Mouse (Mus musculus): ENCODE measurements around the gene F3.

The F3 gene

DNA sequence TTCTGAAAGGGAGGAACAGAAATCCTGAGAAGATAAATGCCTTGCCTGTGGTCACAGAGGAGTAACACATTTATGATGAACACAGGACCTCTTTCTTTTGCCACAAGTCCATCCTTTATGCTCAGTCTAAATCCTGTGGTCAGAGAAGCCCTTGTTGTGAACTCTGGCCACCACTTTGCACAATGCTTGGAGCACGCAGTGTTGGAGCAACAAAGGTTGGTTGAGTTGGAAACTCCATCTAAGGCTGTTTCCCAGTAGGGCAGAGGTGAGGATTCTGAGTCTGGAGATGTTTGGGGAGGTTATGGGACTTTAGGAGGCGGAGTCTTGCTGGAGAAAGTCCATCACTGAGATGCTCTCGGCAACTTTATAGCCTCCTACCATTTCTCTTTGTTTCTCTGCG, 16.2 kb upstream of the F3 start:
- no peak for DNase-seq (ENCODE audit: low spot score in 2 of 2)

DNA sequence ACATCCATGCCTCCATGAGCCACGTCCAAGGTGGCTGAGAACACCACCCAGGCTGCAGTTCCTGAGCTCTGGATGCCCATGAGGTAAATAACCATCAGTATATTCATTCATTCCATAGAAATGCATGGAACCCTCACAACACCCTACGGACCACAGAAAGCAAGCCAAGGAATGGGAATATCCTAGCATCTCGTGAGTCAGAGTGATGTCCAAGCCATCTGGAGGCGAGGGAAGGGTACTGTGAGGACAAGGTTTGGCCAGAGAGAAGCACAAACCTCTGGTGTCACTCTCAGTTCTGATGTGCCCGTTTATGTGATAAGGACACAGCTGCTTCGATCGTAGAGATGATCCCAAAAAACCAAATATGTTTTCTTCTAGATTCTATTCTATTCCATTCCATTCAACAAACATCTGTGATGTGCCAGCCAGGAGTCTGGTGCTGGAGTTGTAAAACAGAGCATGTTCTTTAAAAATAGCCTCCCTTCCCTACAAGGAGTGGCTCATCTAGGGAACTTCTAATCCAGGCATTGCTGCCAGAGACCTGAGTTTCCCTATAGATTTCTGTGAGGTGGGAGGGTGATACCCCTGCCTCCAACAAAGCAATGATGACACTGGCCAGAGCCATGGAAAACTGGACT, 12.3 kb upstream of the F3 start:
- peak in 1 of 2 experiments; percentile 42 for DNase-seq (ENCODE audit: low spot score in 2 of 2)

DNA sequence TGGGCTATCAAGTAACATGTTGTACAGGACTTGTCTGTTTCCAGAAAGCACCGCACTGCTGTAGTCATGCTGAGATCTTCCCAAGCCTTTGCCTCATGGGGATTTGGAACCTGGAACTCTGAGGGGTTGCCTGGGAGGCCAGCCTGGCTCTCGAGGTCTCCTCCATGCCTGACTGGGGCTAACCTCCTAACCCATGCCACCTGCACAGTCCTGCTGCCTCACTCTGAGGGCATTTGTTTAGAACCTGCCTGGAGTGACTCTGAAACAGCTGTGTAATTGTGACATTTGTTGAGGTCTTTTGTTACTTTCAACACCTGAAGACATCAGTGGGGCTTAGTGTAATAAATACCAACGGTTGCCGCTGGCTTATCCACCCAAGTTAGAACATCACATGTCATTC, 11.1 kb upstream of the F3 start:
- DNase-seq (ENCODE audit: low spot score in 2 of 2) = peak in 1 of 2 experiments; percentile 38

DNA sequence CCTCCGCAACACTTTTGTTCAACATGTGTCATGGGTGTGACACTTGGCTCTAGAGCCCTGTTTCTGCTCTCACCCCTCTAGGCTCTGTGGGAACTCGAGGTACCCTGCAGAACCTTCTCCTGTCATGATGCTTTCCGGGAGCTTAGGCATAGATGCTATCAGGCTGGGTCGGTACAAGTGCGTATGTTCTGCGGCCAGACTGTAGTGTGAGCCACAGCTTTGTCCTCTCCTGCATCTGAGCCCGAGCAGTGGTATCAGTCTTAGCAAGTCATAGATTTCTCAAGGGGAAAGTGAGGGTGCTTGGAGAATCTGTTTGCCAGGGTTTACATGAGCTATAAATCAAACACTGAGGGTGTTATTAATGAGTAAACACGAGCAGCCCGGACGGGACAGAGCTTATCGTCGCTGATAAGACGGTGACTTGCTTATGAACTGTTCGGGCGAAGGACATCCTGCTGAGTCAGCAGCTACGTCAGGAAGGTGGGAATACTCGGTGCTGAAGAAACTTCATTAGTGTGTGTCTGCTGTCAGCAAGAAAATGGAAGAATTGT, 10.1 kb upstream of the F3 start:
- peak in 1 of 2 experiments; percentile 30 for DNase-seq (ENCODE audit: low spot score in 2 of 2)

DNA sequence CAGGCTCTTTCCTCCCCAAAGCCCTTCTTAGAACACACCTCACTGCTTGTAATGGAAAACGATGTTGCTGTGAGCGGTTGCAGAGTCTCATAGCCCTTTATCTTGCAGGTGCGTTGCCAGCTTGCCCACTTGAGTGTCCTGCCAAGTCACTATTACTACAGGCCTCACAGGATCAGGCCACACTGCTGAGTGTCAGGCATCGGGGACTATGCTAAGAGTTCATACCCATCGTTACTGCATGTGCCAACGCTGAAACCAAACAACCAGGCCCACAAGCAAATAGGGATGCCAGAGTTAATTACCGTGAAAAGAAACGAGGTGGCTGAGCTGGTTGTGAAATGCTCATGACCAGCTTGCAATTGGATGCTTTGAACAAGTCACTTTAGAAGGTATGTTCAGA, 9.5 kb upstream of the F3 start:
- peak in 1 of 2 experiments; percentile 37 for DNase-seq (ENCODE audit: low spot score in 2 of 2)

DNA sequence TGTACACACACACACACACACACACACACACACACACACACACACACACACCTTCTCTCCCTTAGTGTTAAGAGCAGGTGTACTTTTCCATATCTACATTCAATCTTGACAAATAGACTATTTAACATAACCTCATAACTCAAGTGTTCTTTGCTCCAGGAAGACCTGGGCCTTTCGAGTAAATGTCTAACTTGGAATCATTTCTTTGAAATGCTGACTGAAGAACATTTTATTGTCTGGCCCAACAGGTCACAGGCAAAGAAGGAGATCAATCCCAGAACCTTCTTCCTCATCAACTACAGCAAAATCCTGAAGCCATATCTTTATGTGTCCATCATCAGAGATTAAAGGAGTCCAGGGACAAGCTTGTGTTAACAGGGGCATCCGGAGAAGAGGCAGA, 8.9 kb upstream of the F3 start:
- no peak for DNase-seq (ENCODE audit: low spot score in 2 of 2)

DNA sequence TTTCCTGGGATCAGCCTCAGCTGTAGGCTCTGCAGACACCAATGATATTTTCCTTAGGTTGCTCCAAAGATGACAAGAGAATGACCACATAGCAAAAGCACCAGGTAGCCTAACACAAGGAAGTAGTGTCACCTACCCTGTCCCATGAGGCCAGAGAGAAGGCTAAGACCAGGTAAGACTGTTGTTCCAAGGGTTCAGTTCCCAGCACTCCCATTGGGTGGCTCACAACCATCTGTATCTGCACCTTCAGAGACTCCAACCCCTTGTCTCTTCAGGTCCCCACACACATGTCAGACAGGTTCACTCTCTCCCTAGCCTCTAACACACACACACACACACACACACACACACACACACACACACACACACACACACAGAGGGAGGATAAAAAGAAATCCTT, 8.0 kb upstream of the F3 start:
- DNase-seq (ENCODE audit: low spot score in 2 of 2) = no peak

DNA sequence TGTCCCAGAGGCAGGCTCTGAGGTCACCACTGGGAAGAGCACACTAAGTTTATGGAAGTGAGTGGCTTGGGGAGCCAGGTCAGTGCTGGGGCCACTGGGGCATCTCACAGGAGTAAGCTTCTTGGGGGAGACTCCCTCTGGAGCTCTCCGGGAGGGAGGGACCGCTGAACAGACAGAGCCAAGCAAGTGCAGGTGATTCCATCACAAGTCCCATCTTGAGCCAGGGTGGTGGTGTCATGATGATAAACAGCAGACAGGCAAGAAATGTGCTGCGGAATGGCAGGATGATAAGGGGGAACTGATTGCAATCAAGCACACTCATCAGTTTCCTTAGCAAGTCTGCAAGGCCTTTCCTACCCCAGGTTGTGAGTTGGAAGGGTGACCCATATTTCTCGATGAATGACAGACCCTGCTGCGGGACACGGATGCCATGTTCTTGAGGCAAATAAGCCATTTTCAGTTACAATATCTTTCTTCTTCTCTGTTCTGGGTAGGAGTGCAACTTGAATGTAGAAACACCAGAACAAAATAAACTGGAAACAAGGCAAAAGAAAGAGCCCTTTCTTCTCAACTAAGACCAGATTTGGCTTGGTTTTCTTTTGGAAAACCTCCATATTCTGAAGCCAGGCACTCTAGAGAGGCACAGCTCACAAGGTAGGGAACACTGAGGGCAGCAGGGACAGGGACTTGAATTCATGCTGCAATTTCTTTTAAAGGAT, 7.4 kb upstream of the F3 start:
- DNase-seq (ENCODE audit: low spot score in 2 of 2) = peak in 1 of 2 experiments; percentile 50

DNA sequence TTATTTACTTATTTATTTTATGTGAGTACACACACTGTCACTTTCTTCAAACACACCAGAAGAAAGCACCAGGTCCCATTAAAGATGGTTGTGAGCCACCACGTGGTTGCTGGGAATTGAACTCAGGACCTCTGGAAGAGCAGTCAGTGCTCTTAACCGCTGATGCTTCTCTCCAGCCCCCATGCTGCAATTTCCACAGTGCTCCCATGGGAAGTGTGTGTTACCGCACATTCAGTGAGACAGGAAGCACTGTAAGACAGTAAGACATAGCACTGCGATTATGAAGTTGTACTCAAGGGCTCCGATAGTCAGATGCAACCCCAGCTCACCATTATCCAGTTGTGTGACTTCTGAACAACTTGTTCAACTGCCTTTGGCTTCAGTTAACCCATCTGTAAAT, 6.9 kb upstream of the F3 start:
- no peak for DNase-seq (ENCODE audit: low spot score in 2 of 2)

DNA sequence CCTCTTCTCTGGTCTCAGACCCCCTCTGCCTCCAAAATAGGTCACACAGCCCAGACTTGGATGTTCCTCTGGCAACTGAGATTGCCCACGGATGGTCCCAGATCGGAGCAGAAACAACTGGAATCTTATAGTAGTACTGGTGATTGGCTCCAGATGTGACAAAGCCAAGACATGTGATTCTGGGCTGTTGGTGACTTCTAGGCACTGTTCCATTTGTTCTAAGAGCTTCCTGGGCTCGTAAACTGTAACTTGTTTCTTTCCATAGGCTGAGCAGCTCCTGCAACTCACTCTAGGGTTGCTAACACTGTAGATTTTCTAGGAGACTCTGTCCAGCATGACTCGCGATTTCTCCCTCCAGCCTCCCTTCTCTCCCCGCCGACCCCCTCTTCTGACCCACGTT, 4.7 kb upstream of the F3 start:
- DNase-seq (ENCODE audit: low spot score in 2 of 2) = peak in 1 of 2 experiments; percentile 47

DNA sequence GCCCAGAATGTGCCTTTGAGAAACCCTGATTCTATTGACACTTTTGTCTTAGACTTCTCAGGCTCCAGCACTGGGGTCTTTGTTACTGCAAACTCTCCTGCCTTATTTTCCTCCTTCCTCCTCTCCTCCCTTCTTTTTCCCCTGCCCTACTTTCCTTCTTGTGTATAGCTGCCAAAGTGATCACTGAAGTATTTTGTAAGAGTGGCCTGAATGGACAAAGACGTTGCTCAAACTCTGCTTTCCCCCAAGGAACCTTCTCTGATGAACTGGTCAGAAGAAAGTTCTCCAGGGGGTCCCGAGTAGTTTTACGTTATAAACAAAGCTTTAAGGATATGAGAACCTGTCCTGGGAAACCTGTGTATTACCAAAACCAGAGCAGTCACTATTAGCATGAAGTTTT, 3.6 kb upstream of the F3 start:
- DNase-seq (ENCODE audit: low spot score in 2 of 2) = no peak

DNA sequence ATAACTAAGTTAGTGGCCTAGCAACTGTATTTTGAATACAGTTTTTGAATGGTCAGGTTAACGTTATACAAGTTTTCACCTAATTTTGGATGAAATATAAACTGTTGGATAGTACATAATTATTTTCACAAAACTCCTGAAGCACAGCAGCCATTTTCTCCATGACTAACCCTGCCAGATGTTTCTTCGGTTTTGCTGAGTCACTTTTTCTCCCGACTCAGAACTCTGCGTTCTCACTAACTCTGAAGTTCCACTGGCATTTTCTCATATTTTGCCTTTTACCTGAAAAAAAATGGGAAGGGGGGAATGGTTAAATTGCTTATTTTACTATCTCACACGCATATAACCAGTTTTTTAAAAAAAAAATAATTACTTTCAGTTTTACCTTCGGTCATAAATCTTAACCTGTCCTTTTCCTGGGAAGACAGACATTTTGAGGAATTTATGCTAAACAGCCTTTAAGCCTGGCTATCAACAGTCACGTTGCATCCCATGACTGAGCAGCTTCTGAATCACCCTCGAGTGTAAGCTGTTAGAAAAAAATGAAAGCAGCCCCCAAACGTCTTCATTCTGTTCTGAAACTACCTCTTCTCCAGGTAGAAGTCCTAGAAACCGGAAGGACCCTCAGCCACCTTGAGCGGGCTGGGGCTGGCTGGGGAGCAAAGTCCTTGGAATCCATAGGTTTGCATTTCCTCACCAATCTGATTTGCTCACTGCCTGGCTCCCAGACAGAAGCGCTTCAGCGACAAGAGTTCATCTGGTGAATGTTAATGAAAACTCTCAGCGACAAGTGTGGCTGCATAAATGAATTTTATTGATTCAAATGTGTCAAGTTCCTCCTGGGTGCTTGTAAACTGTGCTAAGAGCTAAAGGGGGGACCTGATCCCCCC, 2.3 kb upstream of the F3 start:
- no peak for DNase-seq (ENCODE audit: low spot score in 2 of 2)

DNA sequence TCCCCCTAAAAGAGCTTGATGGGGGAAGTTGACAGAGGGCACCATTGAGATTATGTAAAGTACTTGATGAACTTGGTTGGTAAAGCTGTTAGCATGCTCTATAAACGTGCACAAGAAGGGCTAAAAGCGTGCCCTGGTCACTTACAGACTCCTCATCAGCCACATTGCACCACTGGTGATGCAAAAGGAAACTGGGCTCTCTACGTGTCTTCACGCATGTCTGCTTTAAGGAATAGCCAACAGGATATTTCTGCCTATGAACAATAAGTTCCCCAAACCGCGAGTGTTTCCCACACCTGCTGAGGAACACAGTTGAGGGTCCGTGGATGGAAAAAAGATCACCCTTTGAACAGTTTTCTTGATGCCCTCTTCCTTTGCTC, 1.7 kb upstream of the F3 start:
- no peak for DNase-seq (ENCODE audit: low spot score in 2 of 2)

DNA sequence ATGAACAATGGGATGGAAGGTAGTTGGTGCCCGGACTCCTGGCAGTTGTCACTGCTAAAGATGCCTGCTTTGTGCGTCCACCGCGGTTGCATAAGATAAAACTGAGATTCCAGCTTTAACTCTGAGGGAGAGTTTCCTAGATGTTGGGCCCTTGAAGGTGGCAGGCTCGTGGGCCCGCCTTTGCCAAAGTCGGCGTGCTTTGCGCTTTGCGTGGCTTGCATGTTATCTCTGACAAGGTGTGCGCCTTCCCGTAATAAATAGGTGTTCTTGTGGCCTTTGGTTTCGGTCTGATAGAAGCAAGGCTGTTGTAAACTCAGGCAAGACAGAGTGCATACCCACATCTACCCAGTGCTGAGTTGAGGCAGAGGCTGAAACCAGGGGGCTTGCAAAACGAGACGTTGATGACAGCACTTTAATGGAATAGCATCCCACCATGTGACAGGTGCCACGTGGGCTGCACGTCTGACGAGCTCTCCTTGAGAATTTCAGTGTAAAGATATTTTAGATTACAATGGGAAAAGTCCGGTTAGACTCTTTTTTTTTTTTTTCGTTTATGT, 709 bp downstream of the F3 start:
- peak in 1 of 2 experiments; percentile 49 for DNase-seq (ENCODE audit: low spot score in 2 of 2)

DNA sequence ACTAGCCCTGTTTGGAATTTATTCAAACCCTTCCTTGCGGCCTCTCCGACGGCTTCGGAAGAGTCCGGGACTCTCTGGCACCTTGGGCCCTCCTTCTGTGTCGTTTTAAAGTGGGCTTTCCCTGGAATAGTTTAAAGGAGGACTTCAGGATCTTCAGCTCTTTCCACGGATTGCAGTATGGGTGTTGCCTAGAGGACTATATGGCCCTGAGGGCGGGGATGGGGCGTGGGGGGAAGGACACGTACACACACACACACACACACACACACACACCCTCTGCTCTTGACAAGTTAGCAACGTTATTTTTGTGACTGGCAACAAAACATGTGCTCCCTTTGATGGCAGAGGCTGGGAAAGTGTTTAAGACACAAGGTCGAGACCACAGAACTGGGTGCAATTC, 1.2 kb downstream of the F3 start:
- no peak for DNase-seq (ENCODE audit: low spot score in 2 of 2)

DNA sequence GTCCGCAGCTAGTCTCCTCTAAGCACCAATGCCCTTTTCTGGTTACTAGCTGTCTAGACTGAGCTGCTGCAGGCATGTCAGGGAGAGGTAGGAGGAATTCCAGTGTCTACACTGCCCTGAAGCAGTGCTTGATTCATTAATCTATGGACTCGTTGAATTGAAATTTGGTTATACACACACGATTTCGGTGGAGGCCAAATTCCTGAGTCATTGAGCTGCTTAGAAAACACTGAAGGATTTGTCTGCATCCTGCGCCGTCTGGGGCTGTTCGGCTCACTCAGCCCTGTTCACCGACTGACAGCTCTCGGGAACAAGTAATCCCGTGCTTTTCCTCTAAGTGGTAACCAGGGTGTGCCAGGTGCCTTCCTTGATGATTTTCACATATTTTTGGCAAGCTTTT, 2.3 kb downstream of the F3 start:
- DNase-seq (ENCODE audit: low spot score in 2 of 2) = peak in 1 of 2 experiments; percentile 51

DNA sequence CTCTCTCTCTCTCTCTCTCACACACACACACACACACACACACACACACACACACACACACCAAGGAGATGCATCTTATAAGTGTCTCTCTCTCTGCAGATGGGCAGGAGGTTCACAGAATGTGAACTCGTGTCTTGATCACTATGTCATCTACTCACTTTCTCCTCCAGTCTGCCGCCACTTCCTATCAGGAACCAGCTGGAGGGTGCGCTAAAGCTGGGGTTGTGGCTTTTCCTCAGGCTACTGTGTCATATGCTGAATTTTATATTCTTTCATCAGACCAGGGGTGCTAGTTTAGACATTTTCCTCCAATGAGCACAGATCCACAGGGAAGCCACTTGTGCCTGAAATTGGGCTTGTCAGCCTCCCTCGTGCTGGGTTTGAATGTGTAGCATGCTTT, 6.3 kb downstream of the F3 start:
- no peak for DNase-seq (ENCODE audit: low spot score in 2 of 2)

DNA sequence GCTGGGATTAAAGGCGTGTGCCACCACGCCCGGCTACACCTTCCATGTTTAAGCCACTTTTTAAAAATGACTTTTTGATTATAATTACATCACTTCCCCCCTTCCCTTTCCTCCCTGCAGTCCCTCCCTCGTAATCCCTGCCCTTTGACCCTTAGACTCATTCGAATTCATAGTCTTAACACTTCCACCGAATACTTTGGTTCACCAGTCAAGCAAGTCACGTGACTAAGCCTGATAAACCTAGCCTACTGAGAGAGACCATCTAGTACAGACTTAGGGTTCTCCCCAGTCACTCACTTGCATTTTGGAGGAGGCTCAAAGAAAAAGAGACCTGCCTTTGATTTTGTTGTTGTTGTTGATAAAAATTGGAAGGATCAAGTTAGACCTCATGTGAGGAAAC, 12.2 kb downstream of the F3 start:
- peak in 1 of 2 experiments; percentile 30 for DNase-seq (ENCODE audit: low spot score in 2 of 2)

DNA sequence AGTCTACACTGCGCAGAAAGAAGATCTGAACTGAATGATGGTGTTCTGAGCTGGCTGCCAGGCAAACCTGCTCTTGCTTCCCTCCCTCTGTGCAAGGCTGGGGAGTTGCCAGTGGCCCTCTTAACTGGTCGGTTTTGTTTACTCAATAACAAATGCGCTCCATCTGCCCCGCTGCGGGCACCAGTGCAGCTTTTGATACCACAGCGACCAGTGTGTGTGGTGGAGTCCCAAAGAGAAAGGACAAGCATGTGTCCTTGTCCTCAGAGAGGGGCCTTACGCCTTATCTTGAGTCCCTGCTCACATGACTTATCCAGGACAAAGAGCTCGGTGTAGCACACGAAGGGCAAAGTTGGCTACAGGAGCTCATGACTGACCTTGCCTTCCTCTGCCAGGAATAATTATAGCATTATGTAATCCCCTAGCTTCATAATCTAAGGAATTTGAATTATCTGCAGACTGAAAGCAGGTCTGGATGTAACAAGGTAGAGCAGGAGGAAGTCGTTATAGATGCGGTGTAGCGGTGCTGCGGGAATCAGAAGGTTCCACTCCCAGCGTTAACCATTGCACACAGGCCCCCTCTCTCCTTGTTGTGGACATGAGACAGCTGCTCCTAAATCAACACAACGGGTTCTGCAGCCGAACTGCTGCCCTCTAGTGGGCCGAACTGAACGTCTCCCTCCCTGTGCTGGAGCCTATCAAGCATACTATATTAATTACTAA, 12.8 kb downstream of the F3 start:
- DNase-seq (ENCODE audit: low spot score in 2 of 2) = peak; percentile 57 to 77

DNA sequence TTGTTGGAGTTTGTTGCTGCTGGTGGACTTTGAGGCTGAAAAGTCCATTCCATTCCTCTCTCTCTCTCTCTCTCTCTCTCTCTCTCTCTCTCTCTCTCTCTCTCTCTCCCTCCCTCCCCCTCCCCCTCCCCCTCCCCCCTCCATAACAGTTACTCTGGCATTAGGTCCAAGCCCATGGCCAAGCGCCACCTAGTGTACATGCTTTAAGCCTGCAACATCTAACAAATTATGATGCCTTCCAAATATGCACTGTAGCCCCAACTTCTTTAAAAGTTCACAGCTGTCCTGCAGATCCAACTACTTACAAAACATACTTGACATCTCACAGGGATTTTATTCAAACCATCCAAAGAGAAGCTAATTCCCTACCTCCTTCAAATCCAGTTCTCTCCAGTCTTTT, 14.1 kb downstream of the F3 start:
- peak in 1 of 2 experiments; percentile 63 for DNase-seq (ENCODE audit: low spot score in 2 of 2)

DNA sequence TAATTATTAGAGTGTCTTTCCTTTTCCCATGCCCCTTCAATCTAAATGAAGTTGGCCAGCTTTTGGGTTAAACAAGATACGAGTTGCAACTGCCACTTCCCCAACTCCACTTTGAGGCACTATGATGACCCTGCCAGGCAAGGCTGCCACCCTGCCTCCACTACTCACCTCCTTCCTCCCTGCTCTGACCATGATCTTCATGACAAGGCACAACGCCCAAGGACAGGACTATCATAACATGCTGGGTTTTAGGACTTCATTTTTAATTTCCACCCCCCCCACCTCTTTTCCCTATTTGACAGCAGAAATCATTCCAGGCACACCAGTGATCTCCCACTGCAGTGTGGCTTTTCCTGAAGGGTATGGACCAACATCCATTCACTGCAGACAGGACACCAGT, 14.6 kb downstream of the F3 start:
- peak in 1 of 2 experiments; percentile 52 for DNase-seq (ENCODE audit: low spot score in 2 of 2)
